20 mouse cellular contexts compared by ENCODE assay signal in genomic region chr5:121307620-121308019, GRCm38 (mm10).
"Had no signal": no experiment of that assay in that cellular context is flagged by ENCODE, and none has a peak within 500 bp of the region (broad histone marks: within the 10 kb centered on the region; RNA-seq: fewer than 3 reads in every experiment).

No protein-coding gene starts in this region.

- DNase-seq: liver; lung, adult 18-20 months; lung, postnatal 14 days; lung, postnatal 4 days; right cerebral cortex, adult 18-20 months; right cerebral cortex, postnatal 14 days; spleen, adult 18-20 months; thymus, postnatal 25 days had no signal

- H3K27ac ChIP-seq: intestine, embryonic 15.5 days; limb, embryonic 10.5 days; limb, embryonic 13.5 days; liver, embryonic 12.5 days; liver, embryonic 15.5 days; lung, embryonic 15.5 days; midbrain, embryonic 12.5 days; midbrain, embryonic 15.5 days; neural tube, embryonic 12.5 days; neural tube, embryonic 15.5 days; stomach, embryonic 15.5 days had no signal

- H3K9me3 ChIP-seq: intestine, embryonic 15.5 days; limb, embryonic 10.5 days; limb, embryonic 13.5 days; liver, embryonic 12.5 days; liver, embryonic 15.5 days; lung, embryonic 15.5 days; midbrain, embryonic 12.5 days; midbrain, embryonic 15.5 days; neural tube, embryonic 12.5 days; neural tube, embryonic 15.5 days; stomach, embryonic 15.5 days had no signal

- H3K4me2 ChIP-seq: intestine, embryonic 15.5 days; limb, embryonic 13.5 days; liver, embryonic 12.5 days; liver, embryonic 15.5 days; lung, embryonic 15.5 days; midbrain, embryonic 12.5 days; midbrain, embryonic 15.5 days; neural tube, embryonic 12.5 days; neural tube, embryonic 15.5 days; stomach, embryonic 15.5 days had no signal

- H3K4me3 ChIP-seq: intestine, embryonic 15.5 days; limb, embryonic 10.5 days; limb, embryonic 13.5 days; liver, embryonic 12.5 days; liver, embryonic 15.5 days; lung, embryonic 15.5 days; midbrain, embryonic 12.5 days; midbrain, embryonic 15.5 days; neural tube, embryonic 12.5 days; neural tube, embryonic 15.5 days; stomach, embryonic 15.5 days had no signal

- H3K27me3 ChIP-seq: intestine, embryonic 15.5 days; limb, embryonic 13.5 days; liver, embryonic 12.5 days; liver, embryonic 15.5 days; lung, embryonic 15.5 days; midbrain, embryonic 12.5 days; midbrain, embryonic 15.5 days; neural tube, embryonic 12.5 days; neural tube, embryonic 15.5 days; stomach, embryonic 15.5 days had no signal

- H3K9ac ChIP-seq: intestine, embryonic 15.5 days; limb, embryonic 13.5 days; liver, embryonic 12.5 days; liver, embryonic 15.5 days; lung, embryonic 15.5 days; midbrain, embryonic 12.5 days; midbrain, embryonic 15.5 days; neural tube, embryonic 12.5 days; neural tube, embryonic 15.5 days; stomach, embryonic 15.5 days had no signal

- ATAC-seq: hindbrain, embryonic 16.5 days; intestine, embryonic 15.5 days; liver, embryonic 12.5 days; midbrain, embryonic 15.5 days had no signal

- H3K4me1 ChIP-seq: intestine, embryonic 15.5 days; limb, embryonic 10.5 days; limb, embryonic 13.5 days; liver, embryonic 12.5 days; liver, embryonic 15.5 days; lung, embryonic 15.5 days; midbrain, embryonic 12.5 days; midbrain, embryonic 15.5 days; neural tube, embryonic 12.5 days; neural tube, embryonic 15.5 days; stomach, embryonic 15.5 days had no signal
